Mouse (Mus musculus) cerebellum, postnatal 10 days (tissue): ENCODE results near the gene Rtn4rl1.

Experiments
- DNase-seq, 2 experiments: peaks; one replicate each; pipeline ENCODE4 v3.0.0; 2021; ENCODE audit warnings: mixed read lengths in 2 of 2

The Rtn4rl1 gene

GRCm38 (mm10) chr11:75190371-75190724 is 3.2 kb upstream of the Rtn4rl1 start:
- DNase-seq, result peak; percentile 88 to 91

- no peak for DNase-seq
These were observed 2.6 kb upstream of the Rtn4rl1 start, which contains the start of gene Dph1 for GRCm38 (mm10) chr11:75190905-75191441. Dph1 (minus strand) TSS chr11:75191241.

- peak in 1 of 2 experiments; percentile 53 for DNase-seq
These were observed 1.7 kb upstream of the Rtn4rl1 start for GRCm38 (mm10) chr11:75191841-75192240.

- peak; percentile 91 for DNase-seq
These were observed 1.0 kb upstream of the Rtn4rl1 start for GRCm38 (mm10) chr11:75192336-75193214.

- DNase-seq, result peak in 1 of 2 experiments; percentile 45
These were observed 702 bp downstream of the Rtn4rl1 start for GRCm38 (mm10) chr11:75194121-75194849.

- peak; percentile 83 to 84 for DNase-seq
These were observed 1.4 kb downstream of the Rtn4rl1 start for GRCm38 (mm10) chr11:75194850-75195461.

- no peak for DNase-seq
These were observed 2.5 kb downstream of the Rtn4rl1 start for GRCm38 (mm10) chr11:75196131-75196530.

- no peak for DNase-seq
These were observed 4.4 kb downstream of the Rtn4rl1 start for GRCm38 (mm10) chr11:75197956-75198355.

GRCm38 (mm10) chr11:75198792-75199191 is 5.2 kb downstream of the Rtn4rl1 start:
- peak; percentile 67 to 72 for DNase-seq

- DNase-seq, result no peak
These were observed 6.4 kb downstream of the Rtn4rl1 start for GRCm38 (mm10) chr11:75199951-75200350.

GRCm38 (mm10) chr11:75200935-75201334 is 7.4 kb downstream of the Rtn4rl1 start:
- DNase-seq, result no peak

- DNase-seq, result no peak
These were observed 8.1 kb downstream of the Rtn4rl1 start for GRCm38 (mm10) chr11:75201721-75202120.

- DNase-seq, result no peak
These were observed 10.3 kb downstream of the Rtn4rl1 start for GRCm38 (mm10) chr11:75203926-75204325.

- DNase-seq, result no peak
These were observed 10.9 kb downstream of the Rtn4rl1 start for GRCm38 (mm10) chr11:75204472-75204871.

GRCm38 (mm10) chr11:75206347-75206746 is 12.8 kb downstream of the Rtn4rl1 start:
- DNase-seq, result no peak

GRCm38 (mm10) chr11:75209363-75209762 is 15.8 kb downstream of the Rtn4rl1 start:
- DNase-seq, result no peak

GRCm38 (mm10) chr11:75210093-75210492 is 16.5 kb downstream of the Rtn4rl1 start:
- DNase-seq, result no peak

- no peak for DNase-seq
These were observed 17.2 kb downstream of the Rtn4rl1 start for GRCm38 (mm10) chr11:75210755-75211154.

- DNase-seq, result peak; percentile 57 to 64
These were observed 18.6 kb downstream of the Rtn4rl1 start for GRCm38 (mm10) chr11:75212031-75212667.

- peak; percentile 73 to 75 for DNase-seq
These were observed 19.3 kb downstream of the Rtn4rl1 start for GRCm38 (mm10) chr11:75212876-75213275.

- peak; percentile 81 to 83 for DNase-seq
These were observed 19.9 kb downstream of the Rtn4rl1 start for GRCm38 (mm10) chr11:75213372-75214080.
